Mouse (Mus musculus): ENCODE results near the gene Ero1lb. TPM values are rescaled to one million over a fixed set of nuclear protein-coding genes. Genes with fewer than 3 reads are reported as not detected.

Gene Ero1lb
- total and polyA plus RNA-seq, 2 experiments from 2014 or later: 8.6 to 11.3 TPM

DNA sequence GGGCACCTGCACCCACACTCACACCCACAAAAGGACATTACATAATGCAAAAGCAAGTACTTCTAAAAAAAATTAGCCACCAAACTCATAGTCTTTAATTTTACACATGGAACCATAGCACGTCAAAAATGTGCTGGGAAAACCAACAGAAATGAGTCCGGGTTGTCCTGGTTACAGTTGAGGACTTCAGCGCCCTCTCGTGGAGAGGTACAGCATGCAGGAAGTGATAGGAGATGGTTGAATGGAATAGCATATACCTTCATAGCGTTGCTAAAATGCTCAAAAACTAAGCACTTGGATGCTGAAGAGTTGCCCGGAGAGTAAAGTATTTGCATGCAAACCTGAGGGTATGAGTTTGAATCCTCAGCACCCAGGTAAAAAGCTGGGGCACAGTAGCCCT, 27.7 kb upstream of the Ero1lb start:
- 75% methylated on average over 6 of the region's 6 CpGs for WGBS
- DNase-seq (ENCODE audit: low spot score): no peak

GRCm38 (mm10) chr13:12539716-12540115, 26.0 kb upstream of the Ero1lb start:
- peak overlapping the region; percentile 23 for H3K4me3 ChIP-seq (ENCODE audit: low read depth, low read length)
- 5% methylated on average over 11 of the region's 11 CpGs for WGBS

More for the DNA sequence above, 27.7 kb upstream of the Ero1lb start:
- H3K9me3 ChIP-seq (ENCODE audit: low read length): no peaks in the 10 kb centered on the region
- no peak overlapping the region for H3K4me3 ChIP-seq (ENCODE audit: low read depth, low read length)
- TF ChIP-seq CTCF (IDR thresholded peaks at IDR 0.05): peak; percentile 40
- H3K9ac ChIP-seq (replicated peaks; ENCODE audit: low read length, poor library complexity, severe bottlenecking): no peak overlapping the region
- H3K4me2 ChIP-seq (ENCODE audit: low read depth, low read length, poor library complexity, severe bottlenecking): no peak overlapping the region
- no peaks in the 10 kb centered on the region for H3K4me1 ChIP-seq (ENCODE audit: insufficient read depth, low read length)
- H3K27ac ChIP-seq (ENCODE audit: low read depth, low read length): no peak overlapping the region
- H3K36me3 ChIP-seq (ENCODE audit: insufficient read depth, low read length): no peaks in the 10 kb centered on the region
- H3K27me3 ChIP-seq (ENCODE audit: insufficient read depth, low read length): no peaks in the 10 kb centered on the region
- ATAC-seq (ENCODE audit: low FRiP score): no peak

DNA sequence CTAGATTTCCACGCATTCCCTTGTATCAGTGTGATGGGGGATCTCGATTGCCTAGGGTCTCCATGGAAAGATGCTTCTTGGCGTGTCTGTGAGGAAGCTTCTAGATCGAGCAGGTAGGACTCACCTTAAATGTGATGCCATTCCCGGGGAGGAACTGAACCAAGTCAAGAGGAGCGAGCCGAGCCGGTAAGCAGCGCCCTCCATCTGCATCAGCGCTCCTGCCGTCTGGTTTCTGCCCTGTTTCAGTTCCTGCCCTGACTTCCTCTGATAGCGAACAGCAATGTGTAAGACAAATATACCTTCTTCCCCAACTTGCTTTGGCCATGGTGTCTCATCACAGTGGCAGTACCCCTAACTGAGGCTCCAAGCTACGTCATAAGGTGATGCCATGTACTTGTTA, 25.6 kb upstream of the Ero1lb start:
- peak; percentile 18 for ATAC-seq (ENCODE audit: low FRiP score)
- H3K9ac ChIP-seq (replicated peaks; ENCODE audit: low read length, poor library complexity, severe bottlenecking): peak overlapping the region; percentile 44
- no peaks in the 10 kb centered on the region for H3K9me3 ChIP-seq (ENCODE audit: low read length)

More at GRCm38 (mm10) chr13:12539716-12540115, 26.0 kb upstream of the Ero1lb start:
- H3K4me2 ChIP-seq (ENCODE audit: low read depth, low read length, poor library complexity, severe bottlenecking): peak overlapping the region; percentile 46
- H3K9ac ChIP-seq (replicated peaks; ENCODE audit: low read length, poor library complexity, severe bottlenecking): peak overlapping the region; percentile 44
- H3K4me1 ChIP-seq (ENCODE audit: insufficient read depth, low read length): no peaks in the 10 kb centered on the region
- DNase-seq (ENCODE audit: low spot score) (peak; percentile 69), ATAC-seq (ENCODE audit: low FRiP score) (peak; percentile 55)
- H3K9me3 ChIP-seq (ENCODE audit: low read length): no peaks in the 10 kb centered on the region
- no peaks in the 10 kb centered on the region for H3K36me3 ChIP-seq (ENCODE audit: insufficient read depth, low read length)
- H3K27me3 ChIP-seq (ENCODE audit: insufficient read depth, low read length): no peaks in the 10 kb centered on the region
- no peak for TF ChIP-seq CTCF (IDR thresholded peaks at IDR 0.05)
- H3K27ac ChIP-seq (ENCODE audit: low read depth, low read length): peak overlapping the region; percentile 57

DNA sequence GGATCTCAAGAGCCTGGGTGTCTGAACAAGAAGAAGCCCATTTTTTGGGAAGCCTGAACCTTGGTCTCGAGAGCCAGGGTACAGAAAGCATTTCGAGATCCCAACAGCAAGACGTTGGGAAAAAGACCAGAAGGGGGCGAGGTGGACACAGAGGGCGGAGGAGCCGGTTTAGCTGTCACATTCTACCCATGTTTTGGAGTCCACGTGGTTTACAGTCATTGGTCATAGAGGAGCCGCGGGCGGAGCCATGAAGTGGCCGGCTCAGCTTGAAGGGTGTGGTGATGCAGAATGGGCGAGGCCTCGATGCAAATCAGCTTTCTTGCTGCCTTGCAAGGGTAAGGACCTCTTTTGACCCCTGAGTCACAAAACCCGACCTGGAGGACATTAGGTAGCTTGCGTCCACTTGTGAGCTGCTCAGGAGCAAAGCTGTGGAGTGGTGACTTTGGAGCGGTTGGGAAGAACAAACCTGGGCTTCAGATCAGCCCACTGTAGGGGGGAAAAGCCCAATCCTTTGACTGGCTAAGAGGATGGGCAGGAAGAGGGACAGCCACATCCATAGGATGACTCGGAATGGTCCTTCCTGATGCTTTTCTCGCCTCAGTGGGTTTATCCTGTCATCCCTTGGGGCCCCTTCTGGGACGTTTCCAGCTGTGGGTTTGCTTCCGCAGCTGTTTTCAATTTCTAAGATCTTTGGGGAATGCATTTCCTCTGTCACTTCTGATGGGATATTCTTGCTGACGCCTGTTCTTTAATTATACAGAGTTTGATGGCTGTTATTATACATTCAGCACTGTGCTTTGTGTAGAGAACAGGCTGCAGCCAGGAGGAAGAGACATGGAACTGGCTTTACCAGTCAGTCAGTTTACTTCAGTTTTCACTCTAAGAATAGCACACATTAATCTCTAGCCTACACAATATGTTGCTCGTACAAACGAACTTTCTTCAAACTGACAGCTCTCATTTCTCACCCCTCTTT, 23.4 kb upstream of the Ero1lb start:
- Histone ChIP-seq H3K4me1 (ENCODE audit: insufficient read depth, low read length) (no peaks in the 10 kb centered on the region), H3K4me3 (ENCODE audit: low read depth, low read length) (no peak overlapping the region), H3K36me3 (ENCODE audit: insufficient read depth, low read length) (no peaks in the 10 kb centered on the region), H3K9me3 (ENCODE audit: low read length) (no peaks in the 10 kb centered on the region), H3K27ac (ENCODE audit: low read depth, low read length) (no peak overlapping the region), H3K9ac (replicated peaks; ENCODE audit: low read length, poor library complexity, severe bottlenecking) (no peak overlapping the region), H3K27me3 (ENCODE audit: insufficient read depth, low read length) (no peaks in the 10 kb centered on the region), H3K4me2 (ENCODE audit: low read depth, low read length, poor library complexity, severe bottlenecking) (peak overlapping the region; percentile 36)
- ATAC-seq (ENCODE audit: low FRiP score) (peak; percentile 64), DNase-seq (ENCODE audit: low spot score) (peak; percentile 43)
- 7% methylated on average over 23 of the region's 23 CpGs for WGBS
- TF ChIP-seq CTCF (IDR thresholded peaks at IDR 0.05): peak; percentile 50

More for the DNA sequence above, 25.6 kb upstream of the Ero1lb start:
- no peaks in the 10 kb centered on the region for H3K36me3 ChIP-seq (ENCODE audit: insufficient read depth, low read length)
- H3K4me1 ChIP-seq (ENCODE audit: insufficient read depth, low read length): no peaks in the 10 kb centered on the region
- peak overlapping the region; percentile 46 for H3K4me2 ChIP-seq (ENCODE audit: low read depth, low read length, poor library complexity, severe bottlenecking)
- DNase-seq (ENCODE audit: low spot score): no peak
- H3K27ac ChIP-seq (ENCODE audit: low read depth, low read length): peak overlapping the region; percentile 57
- peak overlapping the region; percentile 23 for H3K4me3 ChIP-seq (ENCODE audit: low read depth, low read length)
- H3K27me3 ChIP-seq (ENCODE audit: insufficient read depth, low read length): no peaks in the 10 kb centered on the region
- WGBS: 37% methylated on average over 13 of the region's 13 CpGs
- peak; percentile 15; the same call in 1 of the 2 replicates for TF ChIP-seq CTCF (IDR thresholded peaks at IDR 0.05)

DNA sequence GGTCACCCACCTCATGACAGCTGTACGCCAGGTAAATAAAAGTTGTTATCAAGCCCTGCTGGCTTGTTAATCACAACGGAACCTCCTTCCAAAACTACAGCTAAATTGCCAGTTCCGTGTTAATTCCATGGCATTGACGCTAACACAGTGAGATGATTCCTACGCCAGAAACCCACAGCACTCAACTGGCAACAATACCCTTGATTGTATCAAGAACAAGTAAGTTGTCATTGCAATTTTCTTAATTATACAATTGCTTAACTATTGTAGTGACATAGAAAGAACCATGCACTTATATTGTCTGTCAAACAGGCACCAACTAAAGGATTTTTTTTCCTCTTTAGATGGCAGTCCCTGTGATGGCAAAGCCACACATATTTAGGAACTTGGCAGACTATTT, 22.4 kb upstream of the Ero1lb start:
- H3K27ac ChIP-seq (ENCODE audit: low read depth, low read length): no peak overlapping the region
- H3K4me2 ChIP-seq (ENCODE audit: low read depth, low read length, poor library complexity, severe bottlenecking): no peak overlapping the region
- 84% methylated on average over 5 of the region's 5 CpGs for WGBS
- no peak for ATAC-seq (ENCODE audit: low FRiP score)
- H3K4me3 ChIP-seq (ENCODE audit: low read depth, low read length): no peak overlapping the region
- TF ChIP-seq CTCF (IDR thresholded peaks at IDR 0.05): no peak
- no peaks in the 10 kb centered on the region for H3K36me3 ChIP-seq (ENCODE audit: insufficient read depth, low read length)
- H3K4me1 ChIP-seq (ENCODE audit: insufficient read depth, low read length): no peaks in the 10 kb centered on the region
- DNase-seq (ENCODE audit: low spot score): no peak
- no peak overlapping the region for H3K9ac ChIP-seq (replicated peaks; ENCODE audit: low read length, poor library complexity, severe bottlenecking)
- H3K9me3 ChIP-seq (ENCODE audit: low read length): no peaks in the 10 kb centered on the region
- no peaks in the 10 kb centered on the region for H3K27me3 ChIP-seq (ENCODE audit: insufficient read depth, low read length)
